Mouse (Mus musculus) right cerebral cortex, postnatal 36 days (tissue): ENCODE measurements around the gene Nppc.

Experiments used
- DNase-seq, 2 experiments: peaks; one replicate each; pipeline ENCODE4 v3.0.0; 2022; ENCODE audit warnings: low spot score in 2 of 2, mixed read lengths in 1 of 2

The Nppc gene

DNA sequence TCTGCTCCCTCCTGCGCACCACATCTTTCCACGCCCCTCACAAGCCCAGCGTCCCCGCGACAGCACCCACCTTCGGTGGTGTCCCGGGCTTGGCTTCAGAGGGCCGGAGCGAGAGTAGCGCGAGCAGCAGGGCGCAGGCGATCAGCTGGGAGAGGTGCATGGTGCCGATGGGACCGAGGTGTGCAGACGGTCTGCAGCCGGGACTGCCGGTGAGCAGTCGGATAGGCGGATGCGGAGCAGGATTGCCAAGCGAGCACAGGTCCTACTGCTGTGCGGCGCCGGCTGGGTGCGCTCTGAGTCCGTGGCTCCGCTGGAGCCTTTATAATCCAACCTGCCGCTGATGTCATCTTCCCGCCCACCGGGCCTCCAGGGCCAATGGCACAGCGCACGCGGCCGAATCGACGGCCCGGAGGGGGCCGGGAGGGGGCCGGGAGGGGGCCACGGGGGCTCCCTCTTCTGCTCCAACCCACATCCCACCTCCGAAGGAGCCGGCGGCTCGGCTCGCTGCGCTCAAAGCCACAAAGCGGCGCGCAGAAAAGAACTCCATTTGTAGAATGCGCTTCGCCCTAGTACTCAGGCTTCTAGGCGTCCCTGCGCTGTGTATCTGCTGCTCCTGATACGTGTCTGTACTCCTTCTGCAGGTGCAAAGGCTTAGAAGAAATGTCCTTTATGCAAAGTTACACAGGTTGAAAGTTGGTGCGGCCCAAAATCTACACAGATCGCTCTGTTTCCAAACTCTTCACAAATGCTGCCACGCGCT, at the start of gene Nppc:
Nppc (minus strand) TSS at position 293 of the 760 bp plus-strand sequence.
- DNase-seq: peak; percentile 78 to 83

- DNase-seq: no peak
These were observed 49.0 kb upstream of the Nppc start for GRCm38 (mm10) chr1:86719391-86719790.

- DNase-seq: no peak
These were observed 47.8 kb upstream of the Nppc start for GRCm38 (mm10) chr1:86718190-86718589.

GRCm38 (mm10) chr1:86713054-86713453, 42.7 kb upstream of the Nppc start:
- DNase-seq: no peak

DNA sequence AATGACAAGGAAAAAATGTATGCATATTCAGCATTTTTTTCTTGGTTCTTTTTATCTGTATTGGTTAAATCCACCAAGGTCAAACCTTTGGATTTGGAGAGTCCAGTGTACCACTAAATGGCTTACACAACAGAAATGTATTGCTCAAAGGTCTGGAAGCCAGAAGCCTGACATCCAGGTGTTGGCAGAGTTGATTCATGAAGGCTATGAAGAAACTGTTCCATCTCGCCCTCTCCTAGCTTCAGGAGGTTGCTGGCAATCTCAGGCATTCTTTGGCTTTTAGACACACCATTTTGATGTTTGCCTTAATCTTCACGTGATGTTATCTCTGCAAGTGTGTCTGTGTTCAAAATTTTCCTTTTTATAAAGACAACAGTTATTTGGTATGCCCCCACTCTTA, 41.7 kb upstream of the Nppc start:
- no peak for DNase-seq

GRCm38 (mm10) chr1:86709546-86709945, 39.2 kb upstream of the Nppc start:
- no peak for DNase-seq

GRCm38 (mm10) chr1:86705461-86705860, 35.1 kb upstream of the Nppc start:
- no peak for DNase-seq

DNA sequence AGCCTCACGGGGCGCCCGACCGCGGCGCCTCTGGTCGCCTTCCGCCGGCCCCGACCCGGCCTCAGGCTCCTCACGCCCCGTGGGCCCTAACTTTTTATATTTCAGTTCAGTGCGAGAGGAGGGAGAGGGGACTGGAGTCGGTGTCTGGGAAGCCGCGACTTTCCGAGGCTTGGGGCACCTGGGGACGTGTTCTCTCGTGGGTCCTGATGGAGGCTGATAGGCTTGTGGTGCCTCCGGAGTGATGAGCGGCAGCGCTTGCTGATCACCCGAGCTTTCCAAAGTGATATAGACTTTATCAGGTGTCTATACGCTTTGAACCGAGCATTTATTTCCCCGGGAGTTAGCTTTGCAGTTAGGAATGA, 33.6 kb upstream of the Nppc start:
- DNase-seq: no peak

- DNase-seq: peak; percentile 83 to 86
These were observed 33.1 kb upstream of the Nppc start, which contains the start of gene Dis3l2 for GRCm38 (mm10) chr1:86703300-86703964. Dis3l2 (plus strand) TSS chr1:86703808.

DNA sequence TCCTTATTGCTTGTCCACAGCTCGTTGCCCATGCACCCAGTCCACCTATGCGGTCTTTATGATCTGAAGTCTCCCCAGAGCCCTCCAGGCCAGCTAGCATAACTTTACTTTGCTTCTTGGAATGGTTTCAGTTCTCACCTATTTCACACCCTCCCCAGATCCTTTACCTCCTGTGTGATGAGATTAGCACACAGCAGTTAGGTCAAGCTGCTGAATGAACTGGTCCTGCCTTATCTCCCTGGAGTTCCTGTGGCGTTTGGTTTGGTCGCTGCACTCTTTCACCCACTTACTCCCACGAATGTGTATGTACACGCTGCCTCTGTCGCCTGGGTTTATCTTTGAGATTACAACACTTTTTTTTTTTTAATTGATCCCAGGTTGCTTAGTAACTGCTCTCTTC, 30.0 kb upstream of the Nppc start:
- DNase-seq: no peak

GRCm38 (mm10) chr1:86699346-86700136, 29.2 kb upstream of the Nppc start:
- no peak for DNase-seq

DNA sequence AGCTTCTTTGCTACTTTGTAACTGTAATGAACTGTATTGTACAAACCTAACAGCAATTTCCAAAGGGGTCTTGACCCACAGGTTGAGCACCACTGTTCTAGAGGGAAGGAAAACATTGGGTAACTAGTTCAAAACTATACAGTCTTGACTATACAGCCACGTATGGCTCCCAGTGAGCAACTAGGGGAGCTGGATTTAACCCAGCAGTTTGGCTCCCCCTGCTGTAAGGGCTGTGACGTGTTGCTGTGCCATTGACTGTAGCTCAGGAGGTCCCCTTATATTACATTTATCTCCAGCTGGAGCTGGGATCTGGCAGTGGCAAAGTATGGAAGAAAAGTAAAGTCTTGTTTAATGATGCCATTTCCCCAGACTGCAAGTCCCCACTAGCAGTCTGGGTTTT, 28.4 kb upstream of the Nppc start:
- DNase-seq: no peak

DNA sequence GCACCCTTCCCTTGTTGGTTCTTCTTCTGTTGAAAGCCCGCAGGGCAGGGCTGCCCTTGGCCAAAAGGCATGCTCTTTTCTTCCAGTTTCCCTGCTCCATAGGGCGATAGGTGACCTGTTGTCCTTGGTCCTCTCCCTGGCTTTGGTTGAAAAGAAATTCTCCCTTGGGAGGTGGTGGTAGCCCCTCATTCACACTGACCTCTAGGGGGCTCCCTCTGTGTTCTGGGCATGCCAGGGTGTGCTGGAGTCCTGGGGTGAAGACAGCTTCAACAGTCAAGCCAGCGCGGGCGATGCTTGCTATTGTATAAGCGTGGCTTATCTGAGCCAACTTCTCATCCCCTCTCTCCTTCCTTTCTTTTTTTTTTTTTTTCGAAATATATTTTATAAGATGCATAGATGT, 26.6 kb upstream of the Nppc start:
- no peak for DNase-seq

DNA sequence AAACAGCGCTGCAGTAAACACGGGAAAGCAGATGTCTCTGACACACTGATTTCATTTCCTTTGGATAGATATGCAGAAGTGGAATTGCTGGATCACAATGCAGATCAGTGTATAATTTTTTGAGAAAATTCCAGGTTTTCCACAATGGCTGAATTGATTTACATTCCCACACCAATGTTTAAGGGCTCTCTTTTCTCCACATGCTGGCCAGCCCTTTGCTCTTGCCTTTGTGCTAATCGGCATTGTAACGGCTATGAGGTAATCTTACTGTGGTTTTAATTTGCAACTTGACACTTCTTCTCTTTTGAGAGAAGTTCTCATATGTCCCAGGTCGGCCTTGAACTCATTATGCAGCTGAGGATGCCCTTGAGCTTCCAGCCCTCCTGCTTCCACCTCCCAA, 20.7 kb upstream of the Nppc start:
- DNase-seq: no peak

DNA sequence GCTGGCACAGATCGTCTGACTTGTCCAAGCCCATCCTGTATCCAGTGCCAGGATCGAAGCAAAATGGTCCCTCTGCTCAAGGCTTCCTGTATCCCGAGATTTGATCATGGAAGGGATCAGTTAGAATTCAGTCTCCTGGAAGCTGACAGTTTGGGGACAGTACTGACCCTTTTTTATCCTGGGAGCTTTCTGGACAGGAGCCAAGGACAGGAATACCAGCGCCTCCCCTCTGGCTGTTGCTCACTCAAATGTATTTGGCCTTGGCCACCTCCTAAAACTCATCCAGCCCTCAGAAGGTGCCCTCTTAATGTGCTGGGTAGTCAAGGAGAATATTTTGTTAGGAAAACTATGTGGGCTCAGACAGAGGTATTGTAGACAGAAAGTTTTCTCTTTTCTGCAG, 16.9 kb upstream of the Nppc start:
- DNase-seq: no peak

GRCm38 (mm10) chr1:86678667-86679066, 8.3 kb upstream of the Nppc start:
- DNase-seq: no peak

- no peak for DNase-seq
These were observed 7.3 kb upstream of the Nppc start for GRCm38 (mm10) chr1:86677624-86678023.

- no peak for DNase-seq
These were observed 4.8 kb upstream of the Nppc start for GRCm38 (mm10) chr1:86675126-86675525.

- no peak for DNase-seq
These were observed 4.0 kb upstream of the Nppc start for GRCm38 (mm10) chr1:86674385-86674784.

DNA sequence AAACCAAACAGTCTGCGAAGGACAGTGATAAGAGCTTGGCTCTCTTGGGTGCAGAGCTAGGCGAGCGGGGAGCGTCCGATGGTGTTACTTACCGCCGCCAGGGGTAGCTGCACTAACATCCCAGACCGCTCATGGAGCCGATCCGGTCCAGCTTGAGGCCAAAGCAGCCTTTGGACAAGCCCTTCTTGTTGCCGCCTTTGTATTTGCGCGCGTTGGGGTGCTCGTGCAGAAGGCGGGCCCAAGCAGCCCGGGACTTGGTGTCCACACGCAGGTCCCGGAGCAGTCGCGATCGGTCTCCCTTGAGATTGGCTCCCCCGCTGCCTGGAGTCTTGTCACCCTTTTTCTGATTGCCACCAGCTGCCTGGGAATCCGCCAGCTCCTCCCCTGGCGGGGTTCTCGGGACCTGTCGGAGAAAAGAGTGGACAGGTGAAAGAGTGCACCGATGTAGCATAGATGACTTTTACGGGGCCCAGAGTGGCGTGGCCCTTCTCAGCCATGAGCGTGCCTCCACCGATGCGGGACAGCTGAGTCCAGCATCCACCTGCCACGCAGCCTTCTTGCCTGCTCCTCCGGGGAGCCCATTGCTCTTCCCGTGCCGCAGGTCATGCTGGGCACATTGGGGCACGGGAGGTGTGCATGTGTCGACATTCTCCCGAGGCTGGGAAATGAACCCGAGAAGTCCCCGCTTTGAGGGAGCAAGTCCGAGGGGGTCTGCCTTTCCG, 658 bp downstream of the Nppc start:
- peak; percentile 41 to 53 for DNase-seq

- no peak for DNase-seq
These were observed 5.3 kb downstream of the Nppc start for GRCm38 (mm10) chr1:86665091-86665490.

DNA sequence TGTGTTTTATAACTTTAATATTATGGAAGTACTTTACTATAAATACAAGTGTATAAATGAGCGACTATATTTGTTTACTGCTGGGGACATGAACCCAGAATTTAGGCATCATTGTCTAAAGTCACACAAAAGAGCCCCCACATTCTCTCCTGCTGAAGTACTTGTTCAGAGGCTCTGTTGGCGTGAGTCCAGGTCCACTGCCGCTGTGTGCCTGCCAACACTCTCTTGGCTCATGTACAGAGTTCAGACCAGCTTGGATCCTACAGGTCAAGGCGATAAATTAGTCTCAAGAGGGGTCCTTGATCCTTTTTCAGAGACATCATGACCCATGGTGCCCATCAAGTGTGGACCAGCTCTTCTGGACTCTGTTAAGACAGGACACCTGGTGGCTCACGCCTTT, 13.3 kb downstream of the Nppc start:
- no peak for DNase-seq
